ENCODE assay signal across 20 mouse cellular contexts in genomic region chr5:102269204-102269603, GRCm38 (mm10).
A peak's percentile ranks its signal among the peaks of the same experiment; 100 is the strongest.
DNase-seq lines count a peak whose midpoint lies in the region; TF ChIP-seq lines count a peak whose summit lies in the region.
"Had no signal": no experiment of that assay in that cellular context is flagged by ENCODE, and none has a peak within 500 bp of the region (broad histone marks: within the 10 kb centered on the region; RNA-seq: fewer than 3 reads in every experiment).

No protein-coding gene starts in this region.

- TF ChIP-seq RAD21 in CH12.LX (IDR thresholded peaks at IDR 0.05; ENCODE audit: low read depth, low read length): no peak

- no peak overlapping the region for H3K4me3 ChIP-seq in C2C12 (ENCODE audit: insufficient read depth, poor library complexity, severe bottlenecking)
- H3K4me3 ChIP-seq in CH12.LX (replicated peaks in 1 of 3; ENCODE audit: low read depth in 2 of 3, low read length in 2 of 3, poor library complexity in 1 of 3): no peak overlapping the region
- H3K4me3 ChIP-seq in lung, adult 2 months (replicated peaks; ENCODE audit: extremely low read depth, low read depth, low read length): no peak overlapping the region
- H3K4me3 ChIP-seq: embryonic facial prominence, embryonic 10.5 days; embryonic facial prominence, embryonic 12.5 days; forebrain, embryonic 13.5 days; forebrain, embryonic 15.5 days had no signal

- H3K36me3 ChIP-seq in C2C12 (ENCODE audit: control insufficient read depth, insufficient read depth): no peaks in the 10 kb centered on the region
- H3K36me3 ChIP-seq in CH12.LX (replicated peaks in 1 of 2; ENCODE audit: control insufficient read depth in 1 of 2, insufficient read depth in 1 of 2, low read length in 1 of 2): no peaks in the 10 kb centered on the region
- H3K36me3 ChIP-seq: embryonic facial prominence, embryonic 10.5 days; embryonic facial prominence, embryonic 12.5 days; forebrain, embryonic 15.5 days had no signal

- H3K79me2 ChIP-seq in C2C12 (ENCODE audit: control insufficient read depth, insufficient read depth) (no peaks in the 10 kb centered on the region), CH12.LX (replicated peaks; ENCODE audit: control insufficient read depth, extremely low read depth, insufficient read depth, poor library complexity, severe bottlenecking) (no peaks in the 10 kb centered on the region)

- H3K27me3 ChIP-seq in C2C12 (ENCODE audit: control insufficient read depth, insufficient read depth, insufficient read length) (no peaks in the 10 kb centered on the region), CH12.LX (replicated peaks) (no peaks in the 10 kb centered on the region)
- H3K27me3 ChIP-seq: embryonic facial prominence, embryonic 12.5 days; forebrain, embryonic 13.5 days; forebrain, embryonic 15.5 days; Patski had no signal

- H3ac ChIP-seq in C2C12 (ENCODE audit: control insufficient read depth, insufficient read length, low read depth): no peak overlapping the region

- no peak overlapping the region for H3K27ac ChIP-seq in CH12.LX (ENCODE audit: insufficient read depth, low read depth)
- H3K27ac ChIP-seq: embryonic facial prominence, embryonic 10.5 days; embryonic facial prominence, embryonic 12.5 days; forebrain, embryonic 13.5 days; forebrain, embryonic 15.5 days had no signal

- no peak for TF ChIP-seq EP300 in CH12.LX (IDR thresholded peaks at IDR 0.05; ENCODE audit: low read length)

- in situ Hi-C loops in CH12.LX (cut with MboI; ENCODE audit: low pct_ligation_motif_present, low pct_unique_long_range_greater_than_20kb, low sequenced_read_pairs): no loop called here

- dilution Hi-C loops in CH12.LX (cut with MboI; ENCODE audit: extremely low pct_ligation_motif_present, extremely low pct_unique_long_range_greater_than_20kb, low sequenced_read_pairs): no loop called here

- no peak for TF ChIP-seq POLR2A in CH12.LX (IDR thresholded peaks at IDR 0.05; ENCODE audit: low read depth, low read length)
- TF ChIP-seq POLR2A in lung, adult 2 months (IDR thresholded peaks at IDR 0.05; ENCODE audit: borderline replicate concordance, extremely low read depth, low read depth, low read length): no peak

- no peaks in the 10 kb centered on the region for H3K79me3 ChIP-seq in C2C12 (ENCODE audit: low read depth)

- H3K9me3 ChIP-seq in CH12.LX (replicated peaks; ENCODE audit: low read length): no peaks in the 10 kb centered on the region
- H3K9me3 ChIP-seq: embryonic facial prominence, embryonic 10.5 days; embryonic facial prominence, embryonic 12.5 days; forebrain, embryonic 13.5 days; forebrain, embryonic 15.5 days had no signal

- 84% methylated on average over 9 of the region's 9 CpGs for WGBS in lung, adult 2 months

- DNase-seq in CH12.LX (ENCODE audit: extremely low read depth) (no peak), R1 (ENCODE audit: low read depth, low spot score) (peak; percentile 4)
- no peak for DNase-seq in retina, embryonic 14.5 days (ENCODE audit: low spot score)
- no peak for DNase-seq in left cerebral cortex, adult 18-20 months (ENCODE audit: low spot score in 2 of 2)
- no peak for DNase-seq in lung, adult 2 months
- DNase-seq: adrenal gland, adult 2 months; adrenal gland, postnatal 14 days; adrenal gland, postnatal 36 days; cerebellum, adult 11-12 months; cerebellum, adult 2 months; cerebellum, adult 9-10 months; cerebellum, postnatal 10 days; cerebellum, postnatal 25 days; forebrain, postnatal 0 days had no signal

- H3K4me2 ChIP-seq in CH12.LX (ENCODE audit: insufficient read depth, low read depth, poor library complexity, severe bottlenecking): no peak overlapping the region
- H3K4me2 ChIP-seq: embryonic facial prominence, embryonic 12.5 days; forebrain, embryonic 13.5 days; forebrain, embryonic 15.5 days had no signal

- TF ChIP-seq CTCF in C2C12 (IDR thresholded peaks at IDR 0.05; ENCODE audit: control insufficient read depth, insufficient read depth, insufficient read length) (no peak), CH12.LX (conservative IDR thresholded peaks at IDR 0.05 in 1 of 2, IDR thresholded peaks at IDR 0.05 in 1 of 2; ENCODE audit: low read depth in 2 of 2, low read length in 2 of 2) (no peak)
- no peak for TF ChIP-seq CTCF in lung, adult 2 months (IDR thresholded peaks at IDR 0.05; ENCODE audit: insufficient read depth, low read length)

- 0 out of 4 replicates have a peak, but pooled peaks cover 0 to 5% of the 10 kb centered on the region in 2 experiments for H3K4me1 ChIP-seq in CH12.LX (ENCODE audit: control insufficient read depth in 1 of 2, insufficient read depth in 2 of 2)
- H3K4me1 ChIP-seq in lung, adult 2 months (ENCODE audit: control insufficient read depth, insufficient read depth, low read length): no peaks in the 10 kb centered on the region
- H3K4me1 ChIP-seq: forebrain, embryonic 13.5 days; forebrain, embryonic 15.5 days had no signal

- no peak overlapping the region for H3K9ac ChIP-seq in CH12.LX (ENCODE audit: insufficient read depth, low read depth)
- H3K9ac ChIP-seq: embryonic facial prominence, embryonic 12.5 days; forebrain, embryonic 13.5 days; forebrain, embryonic 15.5 days; forebrain, postnatal 0 days had no signal

TF ChIP-seq in C2C12, 6 proteins besides CTCF, POLR2A, EP300 and RAD21:
- peak; percentile 82 for TF ChIP-seq USF1 (IDR thresholded peaks at IDR 0.05; ENCODE audit: low read depth)
- TF ChIP-seq CEBPB (IDR thresholded peaks at IDR 0.05; ENCODE audit: low read depth): no peak
- TF ChIP-seq MYOG (IDR thresholded peaks at IDR 0.05; ENCODE audit: control insufficient read depth, extremely low read depth, insufficient read length): no peak
TF ChIP-seq in C2C12: peak in this region for 1.

TF ChIP-seq in CH12.LX, 34 proteins besides CTCF, POLR2A, EP300 and RAD21:
- TF ChIP-seq USF1 (IDR thresholded peaks at IDR 0.05; ENCODE audit: low read depth, low read length) (peak; percentile 45), USF2 (conservative IDR thresholded peaks at IDR 0.05; ENCODE audit: low read depth, low read length) (peak; percentile 51), ZC3H11A (IDR thresholded peaks at IDR 0.05; ENCODE audit: low read depth, low read length) (no peak), ZMIZ1 (IDR thresholded peaks at IDR 0.05; ENCODE audit: low read depth, low read length) (no peak), IRF4 (IDR thresholded peaks at IDR 0.05; ENCODE audit: low read depth, low read length) (no peak), BHLHE40 (IDR thresholded peaks at IDR 0.05; ENCODE audit: low read depth, low read length) (peak; percentile 46; the same call in 1 of the 2 replicates), TBP (conservative IDR thresholded peaks at IDR 0.05; ENCODE audit: low read depth, low read length) (no peak)
